Mouse (Mus musculus): Measurements from ENCODE around the gene Traf4. TPM values are rescaled to one million over a fixed set of nuclear protein-coding genes. Genes with fewer than 3 reads are reported as not detected.
A peak's percentile ranks its signal among the peaks of the same experiment; 100 is the strongest.

Gene Traf4
- polyA plus RNA-seq, 1 experiment from 2014 or later = 28.6 TPM

DNA sequence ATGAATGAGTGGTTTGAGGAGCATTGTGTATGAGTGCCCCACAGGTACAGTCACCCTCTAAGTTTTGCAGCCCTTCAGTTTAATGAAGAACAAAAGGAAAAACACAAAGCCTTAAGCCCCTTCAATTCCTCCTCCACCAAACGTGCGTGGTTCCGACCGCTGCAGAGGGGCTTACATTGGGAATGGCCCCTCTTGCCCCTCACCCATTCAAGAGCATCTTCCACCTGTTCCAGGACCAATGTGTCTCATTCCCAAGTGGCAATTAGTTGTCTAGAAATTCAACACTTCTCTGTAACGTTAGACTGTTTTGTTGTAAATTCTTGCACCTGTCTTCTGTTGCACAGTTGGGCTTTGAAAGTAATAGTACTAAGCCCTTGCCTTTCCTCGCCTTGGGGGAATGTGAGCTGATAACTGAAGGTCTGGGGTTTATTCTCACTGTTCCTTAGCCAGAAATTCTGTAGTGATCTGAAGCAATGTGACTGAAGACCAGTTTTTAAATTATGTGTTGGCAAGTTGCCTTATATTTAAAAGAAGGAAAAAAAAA is 9.2 kb downstream of the Traf4 start:
- Histone ChIP-seq H3K27me3 (ENCODE audit: control insufficient read depth, insufficient read depth, low read depth, low read length) (no peaks in the 10 kb centered on the region), H3K9me3 (replicated peaks; ENCODE audit: control insufficient read depth, low read length) (no peaks in the 10 kb centered on the region), H3K9ac (ENCODE audit: low read depth, low read length) (no peak overlapping the region), H3K36me3 (ENCODE audit: control insufficient read depth, insufficient read depth) (peaks cover 37% of the 10 kb centered on the region), H3K4me1 (ENCODE audit: control insufficient read depth, low read depth, low read length) (peaks cover 12% of the 10 kb centered on the region), H3K4me3 (ENCODE audit: low read depth, low read length) (no peak overlapping the region), H3K27ac (ENCODE audit: low read length) (no peak overlapping the region), H3K4me2 (ENCODE audit: low read depth, low read length) (no peak overlapping the region)
- 79% methylated on average over 6 of the region's 6 CpGs for WGBS (ENCODE audit: insufficient replicate concordance)
- no peak for ATAC-seq (ENCODE audit: low read depth)

GRCm38 (mm10) chr11:78155674-78156073 is 9.7 kb downstream of the Traf4 start:
- Histone ChIP-seq H3K36me3 (ENCODE audit: control insufficient read depth, insufficient read depth) (peaks cover 34% of the 10 kb centered on the region), H3K27me3 (ENCODE audit: control insufficient read depth, insufficient read depth, low read depth, low read length) (no peaks in the 10 kb centered on the region), H3K9me3 (replicated peaks; ENCODE audit: control insufficient read depth, low read length) (no peaks in the 10 kb centered on the region), H3K4me2 (ENCODE audit: low read depth, low read length) (no peak overlapping the region), H3K4me3 (ENCODE audit: low read depth, low read length) (no peak overlapping the region), H3K9ac (ENCODE audit: low read depth, low read length) (no peak overlapping the region), H3K27ac (ENCODE audit: low read length) (no peak overlapping the region), H3K4me1 (ENCODE audit: control insufficient read depth, low read depth, low read length) (peaks cover 10% of the 10 kb centered on the region)
- 86% methylated on average over 5 of the region's 5 CpGs for WGBS (ENCODE audit: insufficient replicate concordance)
- no peak for ATAC-seq (ENCODE audit: low read depth)

- no peak for ATAC-seq (ENCODE audit: low read depth)
- Histone ChIP-seq H3K4me2 (ENCODE audit: low read depth, low read length) (no peak overlapping the region), H3K27me3 (ENCODE audit: control insufficient read depth, insufficient read depth, low read depth, low read length) (no peaks in the 10 kb centered on the region), H3K9ac (ENCODE audit: low read depth, low read length) (no peak overlapping the region), H3K4me3 (ENCODE audit: low read depth, low read length) (no peak overlapping the region), H3K4me1 (ENCODE audit: control insufficient read depth, low read depth, low read length) (peaks cover under 1% of the 10 kb centered on the region; the same call in 1 of the 2 replicates), H3K36me3 (ENCODE audit: control insufficient read depth, insufficient read depth) (peaks cover 18% of the 10 kb centered on the region), H3K9me3 (replicated peaks; ENCODE audit: control insufficient read depth, low read length) (no peaks in the 10 kb centered on the region), H3K27ac (ENCODE audit: low read length) (no peak overlapping the region)
- 83% methylated on average over 13 of the region's 13 CpGs for WGBS (ENCODE audit: insufficient replicate concordance)
Observed at GRCm38 (mm10) chr11:78153778-78154177, 11.6 kb downstream of the Traf4 start.

- 75% methylated on average over 9 of the region's 9 CpGs for WGBS (ENCODE audit: insufficient replicate concordance)
- no peaks in the 10 kb centered on the region for H3K27me3 ChIP-seq (ENCODE audit: control insufficient read depth, insufficient read depth, low read depth, low read length)
- H3K9me3 ChIP-seq (replicated peaks; ENCODE audit: control insufficient read depth, low read length) = no peaks in the 10 kb centered on the region
- H3K4me3 ChIP-seq (ENCODE audit: low read depth, low read length) = no peak overlapping the region
- H3K9ac ChIP-seq (ENCODE audit: low read depth, low read length) = no peak overlapping the region
- ATAC-seq (ENCODE audit: low read depth) = no peak
- no peak overlapping the region for H3K27ac ChIP-seq (ENCODE audit: low read length)
- peaks cover 6% of the 10 kb centered on the region for H3K36me3 ChIP-seq (ENCODE audit: control insufficient read depth, insufficient read depth)
- no peak overlapping the region for H3K4me2 ChIP-seq (ENCODE audit: low read depth, low read length)
- H3K4me1 ChIP-seq (ENCODE audit: control insufficient read depth, low read depth, low read length) = no peaks in the 10 kb centered on the region
Observed at GRCm38 (mm10) chr11:78152299-78153231, 12.8 kb downstream of the Traf4 start.

- no peak overlapping the region for H3K4me2 ChIP-seq (ENCODE audit: low read depth, low read length)
Observed at GRCm38 (mm10) chr11:78151161-78151560, 14.2 kb downstream of the Traf4 start.

DNA sequence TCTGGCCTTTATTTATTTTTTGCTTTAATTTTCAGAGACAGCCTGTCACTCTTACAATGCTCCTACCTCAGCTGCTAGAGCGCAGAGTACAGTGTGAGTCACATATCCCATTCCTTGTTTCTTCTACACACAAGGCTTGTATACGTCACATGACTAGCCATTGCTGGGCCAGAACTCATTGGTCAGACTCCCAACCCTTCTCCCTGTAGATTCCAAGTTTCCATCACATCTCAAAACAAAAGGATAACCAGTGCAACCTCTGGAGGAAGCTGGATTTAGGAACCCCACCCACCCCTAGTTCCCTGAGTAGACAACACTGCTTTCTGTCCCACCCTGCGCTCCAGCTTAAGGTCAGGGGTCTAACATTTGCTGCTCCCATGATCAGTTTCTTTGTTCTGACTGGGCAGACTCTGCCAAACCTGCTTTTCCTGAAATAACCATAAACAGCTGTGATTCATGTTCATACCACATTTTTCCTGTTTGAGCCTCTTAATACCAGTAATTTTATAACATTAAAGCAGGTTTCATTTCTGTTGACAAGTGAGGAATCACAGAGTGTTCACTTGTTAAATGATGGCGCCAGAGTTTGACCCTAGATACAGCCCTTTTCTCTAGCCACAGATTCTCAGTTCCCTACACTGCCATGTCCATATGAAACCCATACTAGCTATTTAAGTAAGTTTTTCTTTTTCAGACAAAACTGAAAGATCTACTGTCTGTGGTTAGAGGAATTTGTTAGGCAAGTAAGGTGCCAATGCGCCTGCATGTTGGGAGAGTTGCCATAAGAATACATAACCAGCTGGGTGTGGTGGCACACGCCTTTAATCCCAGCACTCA is 18.5 kb downstream of the Traf4 start:
- H3K4me2 ChIP-seq (ENCODE audit: low read depth, low read length) = no peak overlapping the region
- H3K9me3 ChIP-seq (replicated peaks; ENCODE audit: control insufficient read depth, low read length) = no peaks in the 10 kb centered on the region
- H3K36me3 ChIP-seq (ENCODE audit: control insufficient read depth, insufficient read depth) = peaks cover 3% of the 10 kb centered on the region
- 75% methylated on average over 6 of the region's 6 CpGs for WGBS (ENCODE audit: insufficient replicate concordance)
- ATAC-seq (ENCODE audit: low read depth) = no peak
- no peaks in the 10 kb centered on the region for H3K27me3 ChIP-seq (ENCODE audit: control insufficient read depth, insufficient read depth, low read depth, low read length)
- H3K4me3 ChIP-seq (ENCODE audit: low read depth, low read length) = no peak overlapping the region
- H3K4me1 ChIP-seq (ENCODE audit: control insufficient read depth, low read depth, low read length) = no peaks in the 10 kb centered on the region
- H3K27ac ChIP-seq (ENCODE audit: low read length) = no peak overlapping the region
- no peak overlapping the region for H3K9ac ChIP-seq (ENCODE audit: low read depth, low read length)

More at GRCm38 (mm10) chr11:78151161-78151560, 14.2 kb downstream of the Traf4 start:
- H3K27me3 ChIP-seq (ENCODE audit: control insufficient read depth, insufficient read depth, low read depth, low read length) = no peaks in the 10 kb centered on the region
- 0% methylated on average over 1 of the region's 1 CpGs for WGBS (ENCODE audit: insufficient replicate concordance)
- no peaks in the 10 kb centered on the region for H3K4me1 ChIP-seq (ENCODE audit: control insufficient read depth, low read depth, low read length)
- peaks cover 3% of the 10 kb centered on the region for H3K36me3 ChIP-seq (ENCODE audit: control insufficient read depth, insufficient read depth)
- no peaks in the 10 kb centered on the region for H3K9me3 ChIP-seq (replicated peaks; ENCODE audit: control insufficient read depth, low read length)
- no peak overlapping the region for H3K27ac ChIP-seq (ENCODE audit: low read length)
- no peak overlapping the region for H3K9ac ChIP-seq (ENCODE audit: low read depth, low read length)
- peak; percentile 27; the same call in 1 of the 2 replicates for ATAC-seq (ENCODE audit: low read depth)
- H3K4me3 ChIP-seq (ENCODE audit: low read depth, low read length) = no peak overlapping the region

- H3K9me3 ChIP-seq (replicated peaks; ENCODE audit: control insufficient read depth, low read length) = no peaks in the 10 kb centered on the region
- no peaks in the 10 kb centered on the region for H3K27me3 ChIP-seq (ENCODE audit: control insufficient read depth, insufficient read depth, low read depth, low read length)
- peaks cover 5% of the 10 kb centered on the region for H3K4me1 ChIP-seq (ENCODE audit: control insufficient read depth, low read depth, low read length)
- H3K27ac ChIP-seq (ENCODE audit: low read length) = no peak overlapping the region
- no peak for ATAC-seq (ENCODE audit: low read depth)
- H3K4me2 ChIP-seq (ENCODE audit: low read depth, low read length) = no peak overlapping the region
- 71% methylated on average over 5 of the region's 5 CpGs for WGBS (ENCODE audit: insufficient replicate concordance)
- H3K4me3 ChIP-seq (ENCODE audit: low read depth, low read length) = no peak overlapping the region
- H3K9ac ChIP-seq (ENCODE audit: low read depth, low read length) = no peak overlapping the region
- peaks cover 1% of the 10 kb centered on the region for H3K36me3 ChIP-seq (ENCODE audit: control insufficient read depth, insufficient read depth)
Observed at GRCm38 (mm10) chr11:78146168-78146567, 19.2 kb downstream of the Traf4 start.

- H3K4me1 ChIP-seq (ENCODE audit: control insufficient read depth, low read depth, low read length) = peaks cover 18% of the 10 kb centered on the region
- no peak overlapping the region for H3K4me3 ChIP-seq (ENCODE audit: low read depth, low read length)
- H3K36me3 ChIP-seq (ENCODE audit: control insufficient read depth, insufficient read depth) = no peaks in the 10 kb centered on the region
- H3K4me2 ChIP-seq (ENCODE audit: low read depth, low read length) = no peak overlapping the region
- no peak for ATAC-seq (ENCODE audit: low read depth)
- H3K27me3 ChIP-seq (ENCODE audit: control insufficient read depth, insufficient read depth, low read depth, low read length) = no peaks in the 10 kb centered on the region
- no peaks in the 10 kb centered on the region for H3K9me3 ChIP-seq (replicated peaks; ENCODE audit: control insufficient read depth, low read length)
- WGBS (ENCODE audit: insufficient replicate concordance) = 84% methylated on average over 2 of the region's 2 CpGs
- no peak overlapping the region for H3K9ac ChIP-seq (ENCODE audit: low read depth, low read length)
- H3K27ac ChIP-seq (ENCODE audit: low read length) = no peak overlapping the region
Observed at GRCm38 (mm10) chr11:78143520-78143919, 21.9 kb downstream of the Traf4 start.
